Mouse (Mus musculus): ENCODE data around the gene Tspan3. TPM values are rescaled to one million over a fixed set of nuclear protein-coding genes. Genes with fewer than 3 reads are reported as not detected.

Tspan3 gene
- polyA plus RNA-seq, 1 experiment from 2014 or later = 400 TPM

Other genes starting within 250 kb of the Tspan3 start
- gene Scaper, start 227.4 kb downstream of the Tspan3 start, polyA plus RNA-seq (2015; fragmentation: Nextera tagmentation; extraction: Ambion mirVana) = 6.6 and 7.8 TPM in 2 replicates
- gene 4930563M21Rik, start 154.9 kb downstream of the Tspan3 start, polyA plus RNA-seq (2015; fragmentation: Nextera tagmentation; extraction: Ambion mirVana) = not detected in 2 replicates
- 140 and 154 TPM in 2 replicates for gene Rcn2, start 123.6 kb downstream of the Tspan3 start, polyA plus RNA-seq (2015; fragmentation: Nextera tagmentation; extraction: Ambion mirVana)
- gene Pstpip1, start 75.5 kb downstream of the Tspan3 start, polyA plus RNA-seq (2015; fragmentation: Nextera tagmentation; extraction: Ambion mirVana) = 0.55 and 1.4 TPM in 2 replicates

Measured in heart, embryonic 13.5 days (tissue).